Mouse (Mus musculus) CH12.LX (cell line): ENCODE measurements around the gene Apom.

Experiments used
- BHLHE40 ChIP-seq: IDR thresholded peaks from 2 replicates; pipeline ENCODE4 v1.6.1; 2011; ENCODE audit warnings: mild to moderate bottlenecking, low read depth, low read length, improper control_type of control experiment
- CHD1 ChIP-seq: IDR thresholded peaks from 2 replicates; pipeline ENCODE4 v1.6.1; 2012; ENCODE audit warnings: low read depth, low read length, improper control_type of control experiment, inconsistent platforms
- CHD2 ChIP-seq: IDR thresholded peaks from 2 replicates; pipeline ENCODE4 v1.6.1; 2011; ENCODE audit warnings: low read length, improper control_type of control experiment
- CTCF ChIP-seq, 2 experiments: IDR thresholded peaks in 1 of 2; conservative IDR thresholded peaks in 1 of 2; 2 replicates each; pipeline ENCODE4 v1.5.1; 2011 to 2012; ENCODE audit warnings: low read depth in 2 of 2, low read length in 2 of 2, improper control_type of control experiment in 1 of 2, inconsistent platforms in 1 of 2, mild to moderate bottlenecking in 1 of 2, moderate library complexity in 1 of 2
- EP300 ChIP-seq: IDR thresholded peaks from 2 replicates; pipeline ENCODE4 v1.6.1; 2011; ENCODE audit warnings: low read length, improper control_type of control experiment
- GABPA ChIP-seq: IDR thresholded peaks from 2 replicates; pipeline ENCODE4 v1.6.1; 2012; ENCODE audit warnings: low read depth, low read length, improper control_type of control experiment, inconsistent platforms; ENCODE audit not compliant: insufficient replicate concordance
- IRF4 ChIP-seq: IDR thresholded peaks from 2 replicates; pipeline ENCODE4 v1.6.1; 2014; ENCODE audit warnings: low read depth, mild to moderate bottlenecking, inconsistent platforms, low read length, improper control_type of control experiment
- MEF2A ChIP-seq: IDR thresholded peaks from 2 replicates; pipeline ENCODE4 v1.6.1; 2014; ENCODE audit warnings: low read depth, mild to moderate bottlenecking, inconsistent platforms, low read length, improper control_type of control experiment, borderline replicate concordance
- POLR2A ChIP-seq: IDR thresholded peaks from 2 replicates; pipeline ENCODE4 v1.6.1; 2011; ENCODE audit warnings: low read depth, mild to moderate bottlenecking, improper control_type of control experiment, low read length
- TBP ChIP-seq: conservative IDR thresholded peaks from 2 replicates; pipeline ENCODE4 v1.6.1; 2011; ENCODE audit warnings: low read depth, low read length, improper control_type of control experiment
- UBTF ChIP-seq: IDR thresholded peaks from 2 replicates; pipeline ENCODE4 v1.6.1; 2012; ENCODE audit warnings: low read depth, mild to moderate bottlenecking, inconsistent platforms, low read length, improper control_type of control experiment, moderate library complexity
- USF1 ChIP-seq: IDR thresholded peaks from 2 replicates; pipeline ENCODE4 v1.6.1; 2014; ENCODE audit warnings: low read depth, mild to moderate bottlenecking, inconsistent platforms, low read length, improper control_type of control experiment
- USF2 ChIP-seq: conservative IDR thresholded peaks from 2 replicates; pipeline ENCODE4 v1.6.1; 2011; ENCODE audit warnings: low read depth, low read length, improper control_type of control experiment
- ZNF384 ChIP-seq: IDR thresholded peaks from 2 replicates; pipeline ENCODE4 v1.6.1; 2012; ENCODE audit warnings: low read depth, low read length, improper control_type of control experiment, inconsistent platforms

DNA sequence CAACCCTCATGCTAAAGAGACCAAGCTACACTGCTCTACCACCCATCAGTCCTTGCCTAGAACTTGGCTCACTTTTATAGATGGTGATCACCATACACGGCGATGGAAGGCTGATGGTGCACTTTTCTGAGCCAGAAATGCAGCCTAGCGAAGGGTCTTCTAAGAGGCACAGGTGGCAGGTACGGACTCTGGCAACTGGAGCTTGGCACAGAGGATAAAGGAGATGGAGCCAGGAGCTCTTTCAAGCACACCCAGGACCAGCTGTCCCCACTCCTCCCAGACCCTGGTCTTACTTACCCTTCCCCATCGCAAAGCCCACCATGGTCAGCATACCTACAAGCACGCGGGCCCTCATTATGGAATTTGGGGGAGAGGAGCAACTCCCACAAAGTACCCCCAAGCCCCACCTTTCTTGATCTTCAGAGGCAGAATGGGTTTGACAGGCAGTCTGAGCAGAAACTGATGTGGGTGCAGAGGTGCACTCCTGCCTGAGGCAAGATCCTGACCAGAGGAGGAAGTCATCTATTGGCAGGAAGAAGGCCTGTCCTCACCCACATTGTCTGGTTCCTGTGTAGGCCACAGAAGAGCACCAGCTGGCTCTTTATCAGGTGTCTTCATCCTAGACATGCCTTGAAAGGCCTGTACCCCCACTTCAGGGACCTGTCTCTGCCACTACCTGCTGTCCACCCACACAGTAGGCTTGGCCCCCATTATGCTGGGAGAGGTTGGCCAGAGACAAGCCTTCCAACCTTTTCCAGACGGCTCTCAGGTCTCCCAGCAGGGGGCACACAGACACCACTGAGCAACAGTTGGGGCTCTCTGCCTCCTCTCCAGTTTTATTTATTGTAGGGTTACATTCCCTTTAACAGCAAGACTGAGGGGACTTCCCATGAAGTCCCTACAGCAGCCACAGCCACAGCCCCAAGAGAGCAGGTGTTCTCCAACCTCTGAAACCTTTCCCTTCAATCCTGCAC is 16.5 kb downstream of the Apom start, which contains the start of gene Ly6g5b:
- TF ChIP-seq CTCF (conservative IDR thresholded peaks at IDR 0.05 in 1 of 2, IDR thresholded peaks at IDR 0.05 in 1 of 2; ENCODE audit: low read depth in 2 of 2, low read length in 2 of 2) (peak; percentile 22 to 66; a peak in 2 of 4 replicates), USF2 (no peak), ZNF384 (no peak), UBTF (no peak), CHD2 (no peak), BHLHE40 (no peak), EP300 (no peak), IRF4 (no peak), TBP (no peak), POLR2A (no peak), USF1 (no peak), GABPA (no peak), CHD1 (no peak), MEF2A (no peak)
